Mouse (Mus musculus): ENCODE results near the gene Bnip1. TPM values are rescaled to one million over a fixed set of nuclear protein-coding genes. Genes with fewer than 3 reads are reported as not detected.

Gene Bnip1
- total and polyA plus RNA-seq, 3 experiments, result 23.7 to 28.8 (median 28.5) TPM

DNA sequence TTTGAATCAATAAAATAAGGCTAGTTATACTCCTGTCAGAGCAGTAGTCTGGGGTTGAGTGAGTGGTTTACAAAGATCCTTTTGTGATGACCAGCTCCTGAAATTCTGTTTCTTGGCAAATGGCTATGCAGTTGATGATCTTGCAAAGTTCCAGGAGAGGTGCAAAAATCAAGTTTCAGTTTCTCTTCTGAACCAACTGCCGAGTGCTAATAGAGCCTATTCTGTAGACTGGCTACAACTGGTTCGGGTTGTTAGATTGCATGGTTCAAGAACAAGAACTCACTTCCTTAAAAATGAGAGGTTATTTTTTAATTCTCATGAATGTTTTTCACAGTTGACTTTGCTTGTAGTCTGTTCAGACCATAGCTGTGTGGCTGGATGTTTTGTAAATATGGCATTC lies 27.4 kb upstream of the Bnip1 start:
- no peak overlapping the region for H3K4me3 ChIP-seq
- H3K36me3 ChIP-seq (ENCODE audit: control insufficient read depth, insufficient read depth, low read length), result peaks cover 9% of the 10 kb centered on the region
- H3K4me1 ChIP-seq (ENCODE audit: control insufficient read depth, insufficient read depth, low read length), result no peaks in the 10 kb centered on the region; the same call in none of the 2 replicates
- H3K9ac ChIP-seq (ENCODE audit: low read depth, low read length), result no peak overlapping the region
- H3K27ac ChIP-seq, result no peak overlapping the region
- no peak for TF ChIP-seq EP300 (IDR thresholded peaks at IDR 0.05; ENCODE audit: insufficient read depth, low read depth, low read length)
- TF ChIP-seq POLR2A (IDR thresholded peaks at IDR 0.05; ENCODE audit: insufficient read depth, low read depth, low read length), result no peak
- TF ChIP-seq CTCF (IDR thresholded peaks at IDR 0.05), result no peak
- intact Hi-C loops (cut with DNase I), result no loop called here
- H3K27me3 ChIP-seq (ENCODE audit: control insufficient read depth, insufficient read depth, low read length), result no peaks in the 10 kb centered on the region
- H3K79me2 ChIP-seq (replicated peaks; ENCODE audit: control insufficient read depth, insufficient read depth, low read length), result no peaks in the 10 kb centered on the region
- no peak for DNase-seq
- WGBS, result 67% methylated on average over 2 of the region's 2 CpGs

DNA sequence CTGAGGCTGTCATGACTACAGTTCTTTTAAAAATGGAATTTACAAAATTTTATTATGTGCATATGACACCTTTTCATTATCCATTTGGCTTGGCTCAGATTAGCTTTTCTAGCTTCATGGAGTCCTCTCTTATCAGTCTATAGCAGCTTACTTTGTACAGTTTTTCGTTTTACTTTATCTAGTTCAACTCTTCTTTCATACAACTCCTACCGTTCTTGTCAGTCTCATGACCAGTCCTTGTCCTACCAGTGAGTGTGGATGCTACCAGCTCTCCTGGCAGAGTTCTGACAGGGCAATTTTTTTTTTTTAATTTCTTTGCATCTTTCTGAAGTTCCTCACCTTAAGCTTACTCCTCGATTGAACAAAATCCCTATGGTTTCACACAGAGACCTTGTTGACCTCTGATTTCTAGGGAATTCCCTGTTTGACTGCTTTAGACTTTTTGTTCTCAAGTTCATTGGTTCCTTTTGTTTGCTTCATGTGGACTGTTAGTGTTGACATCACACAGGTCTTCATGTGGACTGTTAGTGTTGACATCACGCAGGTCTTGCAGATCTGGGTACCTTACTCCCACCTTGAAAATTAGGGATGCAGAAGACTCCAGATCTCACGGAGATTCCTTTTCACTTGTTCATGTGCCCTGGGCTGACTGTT lies 13.6 kb upstream of the Bnip1 start:
- Histone ChIP-seq H3K9ac (ENCODE audit: low read depth, low read length) (no peak overlapping the region), H3K4me3 (no peak overlapping the region), H3K27me3 (ENCODE audit: control insufficient read depth, insufficient read depth, low read length) (no peaks in the 10 kb centered on the region), H3K79me2 (replicated peaks; ENCODE audit: control insufficient read depth, insufficient read depth, low read length) (no peaks in the 10 kb centered on the region), H3K36me3 (ENCODE audit: control insufficient read depth, insufficient read depth, low read length) (peaks cover 4% of the 10 kb centered on the region), H3K27ac (no peak overlapping the region), H3K4me1 (ENCODE audit: control insufficient read depth, insufficient read depth, low read length) (no peaks in the 10 kb centered on the region)
- 81% methylated on average over 5 of the region's 5 CpGs for WGBS
- no peak for TF ChIP-seq POLR2A (IDR thresholded peaks at IDR 0.05; ENCODE audit: insufficient read depth, low read depth, low read length)
- TF ChIP-seq CTCF (IDR thresholded peaks at IDR 0.05), result no peak
- no peak for TF ChIP-seq EP300 (IDR thresholded peaks at IDR 0.05; ENCODE audit: insufficient read depth, low read depth, low read length)
- no peak for DNase-seq
- intact Hi-C loops (cut with DNase I), result no loop called here

DNA sequence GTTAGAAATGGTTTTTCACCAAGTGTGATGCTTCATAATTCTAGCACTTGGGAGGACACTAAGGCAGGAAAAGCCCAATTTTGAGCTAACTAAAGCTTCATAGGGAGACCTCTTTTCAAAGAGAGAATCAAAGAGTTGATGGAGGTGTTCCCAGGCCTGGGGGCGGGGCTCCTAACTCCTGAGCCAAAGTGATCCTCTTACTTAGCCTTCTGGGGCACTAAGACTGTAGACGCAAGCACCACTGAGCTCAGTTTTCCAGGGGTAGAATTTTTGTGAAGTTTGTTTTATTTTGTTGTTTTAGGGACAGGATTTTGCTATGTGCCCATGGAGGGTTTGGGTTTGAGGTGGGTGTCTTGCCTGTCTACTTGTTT lies 13.1 kb upstream of the Bnip1 start:
- Histone ChIP-seq H3K79me2 (replicated peaks; ENCODE audit: control insufficient read depth, insufficient read depth, low read length) (no peaks in the 10 kb centered on the region), H3K27me3 (ENCODE audit: control insufficient read depth, insufficient read depth, low read length) (no peaks in the 10 kb centered on the region), H3K9ac (ENCODE audit: low read depth, low read length) (no peak overlapping the region), H3K4me3 (no peak overlapping the region), H3K36me3 (ENCODE audit: control insufficient read depth, insufficient read depth, low read length) (peaks cover 4% of the 10 kb centered on the region), H3K4me1 (ENCODE audit: control insufficient read depth, insufficient read depth, low read length) (no peaks in the 10 kb centered on the region), H3K27ac (no peak overlapping the region)
- WGBS, result 91% methylated on average over 2 of the region's 2 CpGs
- intact Hi-C loops (cut with DNase I), result no loop called here
- no peak for DNase-seq
- TF ChIP-seq CTCF (IDR thresholded peaks at IDR 0.05), result no peak
- TF ChIP-seq POLR2A (IDR thresholded peaks at IDR 0.05; ENCODE audit: insufficient read depth, low read depth, low read length), result no peak
- no peak for TF ChIP-seq EP300 (IDR thresholded peaks at IDR 0.05; ENCODE audit: insufficient read depth, low read depth, low read length)

DNA sequence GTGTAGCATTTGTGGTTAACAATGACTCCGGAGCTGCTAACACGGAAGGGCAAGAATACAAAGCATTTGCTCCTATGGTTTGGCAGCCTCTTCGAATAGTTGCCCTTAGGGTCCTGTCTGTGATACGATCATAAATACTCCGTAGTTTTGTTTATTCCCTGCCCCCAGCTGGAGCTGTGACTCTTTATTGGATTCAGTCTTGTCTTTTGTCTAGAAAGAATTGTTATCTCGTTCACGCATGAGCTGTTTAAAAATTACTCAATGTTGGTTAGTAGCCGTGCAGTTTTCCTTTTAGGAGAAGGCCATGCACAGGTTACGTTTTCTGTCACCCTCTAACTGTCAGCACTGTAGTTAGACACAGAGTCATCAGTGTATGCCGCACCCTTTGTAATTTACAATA lies 4.7 kb upstream of the Bnip1 start:
- Histone ChIP-seq H3K27me3 (ENCODE audit: control insufficient read depth, insufficient read depth, low read length) (no peaks in the 10 kb centered on the region), H3K4me3 (no peak overlapping the region), H3K79me2 (replicated peaks; ENCODE audit: control insufficient read depth, insufficient read depth, low read length) (no peaks in the 10 kb centered on the region), H3K4me1 (ENCODE audit: control insufficient read depth, insufficient read depth, low read length) (no peaks in the 10 kb centered on the region), H3K9ac (ENCODE audit: low read depth, low read length) (no peak overlapping the region), H3K27ac (no peak overlapping the region), H3K36me3 (ENCODE audit: control insufficient read depth, insufficient read depth, low read length) (peaks cover 4% of the 10 kb centered on the region)
- DNase-seq, result no peak
- WGBS, result 71% methylated on average over 10 of the region's 10 CpGs
- intact Hi-C loops (cut with DNase I), result loop anchor here (5.0 kb wide), 2 partner anchors 54 to 114 kb away; partner anchors contain the start of gene Atp6v0e
- TF ChIP-seq EP300 (IDR thresholded peaks at IDR 0.05; ENCODE audit: insufficient read depth, low read depth, low read length) (no peak), CTCF (IDR thresholded peaks at IDR 0.05) (no peak)

DNA sequence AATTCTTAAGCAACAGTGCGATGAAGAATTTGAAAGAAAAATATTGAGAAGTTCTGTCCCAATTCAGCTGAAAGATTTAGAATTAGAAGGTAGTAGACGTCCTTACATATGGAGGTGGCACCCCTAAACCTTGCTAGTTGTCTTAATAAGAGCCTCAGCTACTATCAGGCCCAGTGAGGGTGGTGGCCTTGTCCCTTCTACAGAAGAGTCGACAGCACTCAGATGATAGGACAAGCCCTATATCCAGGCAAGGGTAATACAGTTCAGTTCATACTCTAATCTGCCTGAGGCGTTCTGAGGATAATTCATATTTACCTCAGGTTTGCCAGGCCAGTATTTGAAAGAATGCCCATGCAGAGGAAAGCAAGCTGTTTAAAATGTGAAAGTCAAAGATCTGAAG lies 2.9 kb upstream of the Bnip1 start:
- Histone ChIP-seq H3K36me3 (ENCODE audit: control insufficient read depth, insufficient read depth, low read length) (peaks cover 4% of the 10 kb centered on the region), H3K27me3 (ENCODE audit: control insufficient read depth, insufficient read depth, low read length) (no peaks in the 10 kb centered on the region), H3K9ac (ENCODE audit: low read depth, low read length) (no peak overlapping the region), H3K79me2 (replicated peaks; ENCODE audit: control insufficient read depth, insufficient read depth, low read length) (no peaks in the 10 kb centered on the region), H3K4me3 (no peak overlapping the region), H3K27ac (no peak overlapping the region), H3K4me1 (ENCODE audit: control insufficient read depth, insufficient read depth, low read length) (peaks cover 2% of the 10 kb centered on the region)
- 77% methylated on average over 4 of the region's 4 CpGs for WGBS
- intact Hi-C loops (cut with DNase I), result loop anchor here (5.0 kb wide), 2 partner anchors 56 to 116 kb away; partner anchors contain the start of gene Atp6v0e
- DNase-seq, result no peak
- TF ChIP-seq EP300 (IDR thresholded peaks at IDR 0.05; ENCODE audit: insufficient read depth, low read depth, low read length) (no peak), POLR2A (IDR thresholded peaks at IDR 0.05; ENCODE audit: insufficient read depth, low read depth, low read length) (no peak), CTCF (IDR thresholded peaks at IDR 0.05) (no peak)

DNA sequence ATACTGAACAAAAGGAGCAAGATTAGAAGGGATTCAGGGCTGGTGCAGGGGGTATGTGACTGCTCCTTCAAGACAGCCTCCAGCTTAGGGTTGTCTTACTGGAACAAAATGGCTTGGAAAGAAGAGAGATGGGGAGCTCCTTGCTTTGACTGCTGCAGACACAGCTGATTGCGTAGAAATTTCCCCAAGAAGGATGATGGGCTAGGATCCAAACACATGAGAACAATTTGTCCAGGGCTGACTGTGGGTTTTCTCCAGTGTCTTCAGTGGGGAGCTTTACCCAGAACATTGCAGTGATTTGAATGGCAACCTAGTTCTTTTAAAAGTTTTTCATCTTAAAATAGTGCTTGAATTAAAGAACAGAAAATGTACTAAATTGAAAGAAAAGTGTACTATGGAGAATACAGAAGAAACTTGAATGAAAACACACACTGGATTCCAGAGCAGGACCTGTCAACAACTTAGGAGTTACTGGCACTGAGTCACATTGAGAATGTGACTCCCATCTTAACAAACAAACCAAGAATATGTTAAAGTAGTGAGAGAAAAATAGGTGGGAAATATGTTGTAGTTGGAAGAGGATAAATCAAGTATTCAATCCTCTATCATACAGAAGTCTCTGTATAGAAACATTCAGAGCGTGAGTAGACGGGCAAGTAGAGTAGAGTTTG lies 2.3 kb upstream of the Bnip1 start:
- DNase-seq, result no peak
- Histone ChIP-seq H3K27me3 (ENCODE audit: control insufficient read depth, insufficient read depth, low read length) (no peaks in the 10 kb centered on the region), H3K9ac (ENCODE audit: low read depth, low read length) (no peak overlapping the region), H3K4me3 (no peak overlapping the region), H3K79me2 (replicated peaks; ENCODE audit: control insufficient read depth, insufficient read depth, low read length) (no peaks in the 10 kb centered on the region), H3K4me1 (ENCODE audit: control insufficient read depth, insufficient read depth, low read length) (peaks cover 2% of the 10 kb centered on the region), H3K27ac (no peak overlapping the region), H3K36me3 (ENCODE audit: control insufficient read depth, insufficient read depth, low read length) (peaks cover 4% of the 10 kb centered on the region)
- no peak for TF ChIP-seq EP300 (IDR thresholded peaks at IDR 0.05; ENCODE audit: insufficient read depth, low read depth, low read length)
- TF ChIP-seq CTCF (IDR thresholded peaks at IDR 0.05), result no peak
- TF ChIP-seq POLR2A (IDR thresholded peaks at IDR 0.05; ENCODE audit: insufficient read depth, low read depth, low read length), result no peak
- 84% methylated on average over 3 of the region's 3 CpGs for WGBS
- intact Hi-C loops (cut with DNase I), result loop anchor here (5.0 kb wide), 2 partner anchors 56 to 116 kb away; partner anchors contain the start of gene Atp6v0e
